8 mouse cellular contexts compared by ENCODE assay signal in the genomic region with DNA sequence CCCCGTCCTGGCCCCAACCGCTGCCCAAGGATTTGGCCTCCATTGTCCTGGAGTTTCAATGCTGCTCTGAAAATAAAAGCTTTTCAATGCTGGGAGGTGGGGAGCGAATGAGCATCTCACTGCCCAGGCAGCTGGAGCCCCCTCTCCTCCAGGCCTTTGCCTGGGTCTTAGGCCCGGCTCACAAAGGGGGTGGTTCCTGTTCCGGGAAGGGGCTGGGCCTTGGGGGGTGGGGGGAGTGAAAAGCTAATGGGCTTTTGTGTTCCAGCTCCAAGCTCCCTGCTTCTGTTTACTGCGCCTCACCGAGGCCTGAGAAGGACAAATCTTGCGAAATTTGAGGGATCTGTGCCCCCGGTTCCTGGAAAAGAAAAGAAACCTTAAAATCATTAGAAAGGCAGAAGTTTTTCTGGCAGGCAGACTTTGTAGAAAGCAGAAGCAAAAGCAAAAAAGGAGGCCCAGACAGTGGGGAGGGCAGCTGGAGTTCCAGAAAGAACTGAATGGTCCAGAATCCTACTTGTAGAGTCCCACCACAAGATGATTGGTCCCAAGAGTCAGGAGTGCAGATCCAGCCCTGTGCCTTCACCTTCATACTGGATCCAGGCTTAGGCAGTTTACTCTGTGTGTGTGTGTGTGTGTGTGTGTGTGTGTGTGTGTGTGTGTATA. TPM values are rescaled to one million over a fixed set of nuclear protein-coding genes. Genes with fewer than 3 reads are reported as not detected.
DNase-seq lines count a peak whose midpoint lies in the region; ATAC-seq and TF ChIP-seq lines count a peak whose summit lies in the region.
"Had no signal": no experiment of that assay in that cellular context is flagged by ENCODE, and none has a peak within 500 bp of the region (broad histone marks: within the 10 kb centered on the region; RNA-seq: fewer than 3 reads in every experiment).

No protein-coding gene starts in this region.

- H3K4me1 ChIP-seq in ES-E14 (ENCODE audit: control insufficient read depth in 2 of 2, insufficient read depth in 2 of 2, low read length in 2 of 2, poor library complexity in 1 of 2) = peaks cover 12 to 20% of the 10 kb centered on the region in 2 experiments
- peaks cover 54% of the 10 kb centered on the region for H3K4me1 ChIP-seq in midbrain, embryonic 12.5 days
- peaks cover 13% of the 10 kb centered on the region for H3K4me1 ChIP-seq in heart, embryonic 10.5 days

- H3K9me3 ChIP-seq in ES-E14 (ENCODE audit: control insufficient read depth, insufficient read depth, low read depth, low read length) = no peaks in the 10 kb centered on the region
- H3K9me3 ChIP-seq in midbrain, embryonic 12.5 days = no peaks in the 10 kb centered on the region
- H3K9me3 ChIP-seq in heart, embryonic 10.5 days = no peaks in the 10 kb centered on the region

- peak overlapping the region; percentile 19 for H3K4me2 ChIP-seq in midbrain, embryonic 12.5 days (replicated peaks)

- peak overlapping the region; percentile 22 to 29 for H3K4me3 ChIP-seq in ES-E14 (ENCODE audit: insufficient read depth in 1 of 2, low read depth in 1 of 2, low read length in 2 of 2, poor library complexity in 1 of 2, severe bottlenecking in 1 of 2)
- no peak overlapping the region for H3K4me3 ChIP-seq in midbrain, embryonic 12.5 days
- H3K4me3 ChIP-seq in heart, embryonic 10.5 days = no peak overlapping the region

- no peak for DNase-seq in ES-E14 (ENCODE audit: low read depth, low spot score)
- peak; percentile 86 for DNase-seq in brain, embryonic 14.5 days (ENCODE audit: low read depth)
- DNase-seq in thymus, adult 18-20 months = no peak
- no peak for DNase-seq in kidney, adult 18-20 months
- no peak for DNase-seq in heart, embryonic 10.5 days (ENCODE audit: low spot score)
- DNase-seq: kidney, postnatal 14 days had no signal

- H3K9ac ChIP-seq in ES-E14 (ENCODE audit: insufficient read depth, low read depth, low read length, poor library complexity, severe bottlenecking) = peak overlapping the region; percentile 35; the same call in 1 of the 2 replicates
- H3K9ac ChIP-seq in midbrain, embryonic 12.5 days (replicated peaks) = no peak overlapping the region

- peak; percentile 71 for ATAC-seq in granulocyte monocyte progenitor cell, adult 5-6 weeks (replicated peaks; ENCODE audit: poor library complexity, severe bottlenecking)
- peak; percentile 92 for ATAC-seq in midbrain, embryonic 12.5 days (ENCODE audit: low FRiP score, low read depth)

- in situ Hi-C loops in ES-E14 (cut with MboI; ENCODE audit: low sequenced_read_pairs in 2 of 2, unreplicated experiment in 2 of 2) = no loop called here

- TF ChIP-seq CTCF in brain, embryonic 14.5 days (IDR thresholded peaks at IDR 0.05; ENCODE audit: borderline replicate concordance, extremely low read depth, insufficient read depth, insufficient read length) = no peak

- peak overlapping the region; percentile 86 for H3K27ac ChIP-seq in ES-E14 (ENCODE audit: insufficient read depth, low read depth, low read length, poor library complexity, severe bottlenecking)
- H3K27ac ChIP-seq in midbrain, embryonic 12.5 days (replicated peaks) = peak overlapping the region; percentile 88
- no peak overlapping the region for H3K27ac ChIP-seq in heart, embryonic 10.5 days

- H3K36me3 ChIP-seq in ES-E14 (ENCODE audit: control insufficient read depth, insufficient read depth, low read length, poor library complexity, severe bottlenecking) = no peaks in the 10 kb centered on the region
- 0 out of 2 replicates have a peak, but pooled peaks cover 4% of the 10 kb centered on the region for H3K36me3 ChIP-seq in midbrain, embryonic 12.5 days
- H3K36me3 ChIP-seq in heart, embryonic 10.5 days = no peaks in the 10 kb centered on the region

- peaks cover 9% of the 10 kb centered on the region for H3K27me3 ChIP-seq in midbrain, embryonic 12.5 days
- H3K27me3 ChIP-seq in heart, embryonic 10.5 days (ENCODE audit: insufficient read depth, poor library complexity, severe bottlenecking) = 0 out of 2 replicates have a peak, but pooled peaks cover 6% of the 10 kb centered on the region

- WGBS in midbrain, embryonic 12.5 days = 4% methylated on average over 9 of the region's 9 CpGs
- WGBS in heart, embryonic 10.5 days = 48% methylated on average over 9 of the region's 9 CpGs

- no peak for TF ChIP-seq POLR2A in brain, embryonic 14.5 days (IDR thresholded peaks at IDR 0.05; ENCODE audit: borderline replicate concordance, extremely low read depth, insufficient read depth, insufficient read length, poor library complexity, severe bottlenecking)

TF ChIP-seq in ES-E14, 5 proteins besides CTCF, POLR2A, EP300 and RAD21:
- no peak for TF ChIP-seq ZC3H11A (IDR thresholded peaks at IDR 0.05; ENCODE audit: borderline replicate concordance, low read depth, low read length)
- no peak for TF ChIP-seq MAFK (IDR thresholded peaks at IDR 0.05; ENCODE audit: insufficient read depth, low read depth, low read length)
- no peak for TF ChIP-seq HCFC1 (IDR thresholded peaks at IDR 0.05; ENCODE audit: borderline replicate concordance, insufficient read depth, low read length)

RNA-seq across cellular contexts. Expression of gene Hs3st3b1, which starts 23.5 kb away (rescaled TPM):
- total RNA-seq in ES-E14 (2012; rRNA removed) = 4.4 and 8.1 TPM in 2 replicates
- polyA plus RNA-seq in brain, embryonic 14.5 days (2012; rRNA removed) = 7.9 and 10.5 TPM in 2 replicates
- total RNA-seq in granulocyte monocyte progenitor cell, adult 5-6 weeks (2014; fragmentation: Nextera tagmentation) = 0.52 TPM in 1 of 2 replicates, not detected in the other
- total RNA-seq in granulocyte monocyte progenitor cell, adult 5-6 weeks (2017) = 0.36 and 0.52 TPM in 2 replicates
- polyA plus RNA-seq in midbrain, embryonic 12.5 days (2016; fragmentation: Nextera tagmentation; extraction: Ambion mirVana) = 20.1 and 22.0 TPM in 2 replicates
- 5.9 and 23.9 TPM in 2 replicates for polyA plus RNA-seq in heart, embryonic 10.5 days (2016; fragmentation: Nextera tagmentation; extraction: Ambion mirVana)

Comparison
In these comparisons a context has a peak if more than half of its experiments do, and no peak if none do; other contexts are left out.
1. H3K4me3 ChIP-seq: peak in ES-E14 (2 of 2); none in midbrain, embryonic 12.5 days (single experiment) and heart, embryonic 10.5 days (single experiment).